Mouse (Mus musculus): Measurements from ENCODE around the gene Gcn1l1. TPM values are rescaled to one million over a fixed set of nuclear protein-coding genes. Genes with fewer than 3 reads are reported as not detected.

Gene Gcn1l1
- polyA plus RNA-seq, 1 experiment: 48.3 TPM

DNA sequence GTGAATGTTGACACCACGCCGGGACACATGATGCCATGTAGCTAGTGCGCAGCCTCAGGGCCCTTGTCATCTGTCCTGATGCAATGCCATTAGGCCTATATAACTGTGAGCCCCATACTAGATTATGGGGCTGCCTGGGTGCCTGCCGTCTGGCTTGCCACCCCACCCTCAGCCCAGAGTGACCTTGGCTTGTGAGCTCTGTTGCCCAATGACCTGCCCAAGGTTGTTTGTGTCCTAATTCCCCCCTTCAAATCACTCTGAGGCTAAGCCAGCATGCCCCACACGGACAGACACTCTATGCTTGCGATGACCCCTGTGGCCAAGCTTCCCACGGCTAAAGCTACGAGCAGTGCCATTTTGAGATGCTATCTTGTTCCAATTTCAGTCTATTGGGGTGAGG lies 84.6 kb downstream of the Gcn1l1 start:
- DNase-seq (ENCODE audit: low read depth in 1 of 2, low spot score in 2 of 2): no peak
- H3K4me1 ChIP-seq (ENCODE audit: control insufficient read depth, insufficient read depth, insufficient read length): peaks cover 4% of the 10 kb centered on the region; the same call in 1 of the 2 replicates
- TF ChIP-seq CTCF (IDR thresholded peaks at IDR 0.05; ENCODE audit: extremely low read depth, insufficient read depth, insufficient read length, insufficient replicate concordance) (no peak), POLR2A (IDR thresholded peaks at IDR 0.05; ENCODE audit: low read depth, low read length) (no peak)
- no peaks in the 10 kb centered on the region for H3K27me3 ChIP-seq (ENCODE audit: control insufficient read depth, insufficient read depth, low read length)
- WGBS: 92% methylated on average over 8 of the region's 8 CpGs
- H3K4me3 ChIP-seq (ENCODE audit: extremely low read depth, insufficient read depth, insufficient read length): no peak overlapping the region
- H3K36me3 ChIP-seq (ENCODE audit: control insufficient read depth, insufficient read depth, low read length): peaks cover 20% of the 10 kb centered on the region
- no peak overlapping the region for H3K27ac ChIP-seq (ENCODE audit: insufficient read depth, low read length)

DNA sequence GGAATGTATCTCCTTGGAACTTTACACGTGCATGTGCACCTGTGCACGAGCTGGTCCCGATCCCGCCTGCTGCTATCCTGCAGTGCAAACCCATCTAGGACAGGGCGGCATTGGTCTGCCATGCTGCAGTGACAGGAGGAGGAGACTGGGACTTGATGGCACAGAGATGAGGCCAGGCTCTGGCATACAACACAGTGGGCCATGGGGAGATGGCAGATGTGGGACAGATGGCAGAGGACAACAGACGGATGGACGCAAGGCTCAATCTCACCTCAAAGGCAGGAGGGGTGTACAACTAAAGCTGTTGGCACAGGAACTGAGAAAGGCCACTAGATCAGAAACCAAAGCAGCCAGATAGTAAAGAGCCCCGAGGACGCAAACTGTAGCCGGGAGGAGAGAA lies 85.8 kb downstream of the Gcn1l1 start:
- Histone ChIP-seq H3K27ac (ENCODE audit: insufficient read depth, low read length) (no peak overlapping the region), H3K4me3 (ENCODE audit: extremely low read depth, insufficient read depth, insufficient read length) (no peak overlapping the region), H3K27me3 (ENCODE audit: control insufficient read depth, insufficient read depth, low read length) (no peaks in the 10 kb centered on the region), H3K36me3 (ENCODE audit: control insufficient read depth, insufficient read depth, low read length) (peaks cover 10% of the 10 kb centered on the region), H3K4me1 (ENCODE audit: control insufficient read depth, insufficient read depth, insufficient read length) (peaks cover 4% of the 10 kb centered on the region; the same call in 1 of the 2 replicates)
- no peak for TF ChIP-seq POLR2A (IDR thresholded peaks at IDR 0.05; ENCODE audit: low read depth, low read length)
- no peak for TF ChIP-seq CTCF (IDR thresholded peaks at IDR 0.05; ENCODE audit: extremely low read depth, insufficient read depth, insufficient read length, insufficient replicate concordance)
- 95% methylated on average over 10 of the region's 10 CpGs for WGBS
- DNase-seq (ENCODE audit: low read depth in 1 of 2, low spot score in 2 of 2): no peak

DNA sequence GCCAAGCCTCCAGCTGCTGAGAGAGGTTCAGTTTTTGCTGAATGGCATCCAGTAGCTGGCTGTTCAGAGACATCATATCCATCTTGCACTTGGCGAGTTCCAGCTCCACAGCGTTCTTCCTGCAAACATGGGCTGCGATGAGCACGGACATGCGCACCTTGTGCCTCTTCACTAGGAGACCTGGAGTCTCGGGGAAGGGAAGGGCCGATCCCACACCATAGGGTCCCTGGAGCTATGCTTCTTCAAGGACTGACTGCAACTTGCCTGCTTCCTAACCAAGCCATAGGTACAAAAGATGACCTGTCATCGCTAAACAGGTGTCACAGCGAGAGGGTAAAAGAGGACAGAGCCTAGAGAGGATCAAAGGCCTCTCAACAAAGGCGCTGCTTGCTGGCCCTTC lies 86.8 kb downstream of the Gcn1l1 start:
- Histone ChIP-seq H3K36me3 (ENCODE audit: control insufficient read depth, insufficient read depth, low read length) (peaks cover 4% of the 10 kb centered on the region), H3K27ac (ENCODE audit: insufficient read depth, low read length) (no peak overlapping the region), H3K4me3 (ENCODE audit: extremely low read depth, insufficient read depth, insufficient read length) (no peak overlapping the region), H3K4me1 (ENCODE audit: control insufficient read depth, insufficient read depth, insufficient read length) (peaks cover 4% of the 10 kb centered on the region; the same call in 1 of the 2 replicates), H3K27me3 (ENCODE audit: control insufficient read depth, insufficient read depth, low read length) (no peaks in the 10 kb centered on the region)
- no peak for TF ChIP-seq POLR2A (IDR thresholded peaks at IDR 0.05; ENCODE audit: low read depth, low read length)
- TF ChIP-seq CTCF (IDR thresholded peaks at IDR 0.05; ENCODE audit: extremely low read depth, insufficient read depth, insufficient read length, insufficient replicate concordance): no peak
- WGBS: 92% methylated on average over 10 of the region's 10 CpGs
- DNase-seq (ENCODE audit: low read depth in 1 of 2, low spot score in 2 of 2): no peak

DNA sequence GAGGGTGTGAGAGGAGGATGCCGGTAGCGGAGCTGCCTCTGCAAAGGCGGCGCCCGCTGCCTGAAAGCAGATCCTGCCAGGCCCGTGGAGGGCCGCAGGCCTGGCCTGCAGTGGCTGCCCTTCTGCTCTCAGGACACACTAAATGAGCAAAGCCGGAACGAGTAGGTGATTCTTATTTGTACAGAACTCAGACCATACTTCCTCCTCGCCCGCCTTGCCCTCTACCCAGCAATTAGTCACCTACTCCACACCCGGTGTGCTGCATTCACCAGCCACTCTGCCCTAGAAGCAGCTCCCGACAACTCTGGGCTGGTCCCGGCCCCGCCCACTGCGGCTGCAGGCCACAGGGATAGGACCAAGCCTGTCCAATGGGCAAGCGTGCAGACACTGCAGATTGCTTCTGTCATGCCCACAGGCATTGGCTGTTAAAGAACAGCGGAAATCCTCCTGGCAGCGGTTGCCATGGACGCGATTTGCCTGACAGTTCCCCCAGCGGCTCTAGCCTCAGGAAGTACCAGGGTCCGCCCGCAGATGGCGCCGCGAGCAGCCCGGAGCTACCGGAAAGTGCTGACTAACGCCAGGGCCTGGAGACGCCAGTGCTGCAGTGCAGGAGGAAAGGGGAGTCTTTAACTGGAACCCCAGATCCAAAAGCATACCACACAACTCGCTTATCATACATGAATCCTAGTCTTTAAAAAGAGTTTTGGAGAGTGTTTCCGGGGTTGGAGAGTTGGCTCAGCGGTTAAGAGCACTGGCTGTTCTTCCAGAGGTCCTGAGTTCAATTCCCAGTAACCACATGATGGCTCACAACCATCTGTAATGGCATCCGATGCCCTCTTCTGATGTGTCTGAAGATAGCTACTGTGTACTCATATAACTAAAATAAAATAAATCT lies 87.9 kb downstream of the Gcn1l1 start:
- DNase-seq (ENCODE audit: low read depth in 1 of 2, low spot score in 2 of 2): peak; percentile 97 to 100
- TF ChIP-seq POLR2A (IDR thresholded peaks at IDR 0.05; ENCODE audit: low read depth, low read length): peak; percentile 83; the same call in 1 of the 2 replicates
- peak; percentile 91 for TF ChIP-seq CTCF (IDR thresholded peaks at IDR 0.05; ENCODE audit: extremely low read depth, insufficient read depth, insufficient read length, insufficient replicate concordance)
- Histone ChIP-seq H3K4me1 (ENCODE audit: control insufficient read depth, insufficient read depth, insufficient read length) (peaks cover 4% of the 10 kb centered on the region; the same call in 1 of the 2 replicates), H3K27me3 (ENCODE audit: control insufficient read depth, insufficient read depth, low read length) (no peaks in the 10 kb centered on the region), H3K36me3 (ENCODE audit: control insufficient read depth, insufficient read depth, low read length) (no peaks in the 10 kb centered on the region), H3K4me3 (ENCODE audit: extremely low read depth, insufficient read depth, insufficient read length) (peak overlapping the region; percentile 52), H3K27ac (ENCODE audit: insufficient read depth, low read length) (peak overlapping the region; percentile 56)
- 3% methylated on average over 35 of the region's 35 CpGs for WGBS

DNA sequence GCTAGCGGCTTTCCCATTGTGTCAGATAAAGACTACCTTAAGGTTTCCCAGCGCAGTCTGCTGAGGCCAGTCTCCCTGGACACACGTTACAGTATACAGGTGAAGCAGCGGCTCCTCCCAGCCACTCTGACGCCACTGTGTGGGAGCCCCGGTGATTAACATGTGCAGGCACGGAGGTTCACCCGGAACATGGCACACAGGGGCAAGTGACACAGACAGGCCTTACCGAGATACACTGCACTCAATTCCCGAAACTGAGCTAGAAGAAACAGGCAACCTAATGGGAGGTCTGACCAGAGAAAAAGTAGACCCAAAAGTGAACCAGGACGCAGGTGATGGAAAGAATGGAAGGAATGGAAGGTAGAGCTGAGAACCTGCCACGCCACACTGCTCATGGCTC lies 88.7 kb downstream of the Gcn1l1 start:
- TF ChIP-seq POLR2A (IDR thresholded peaks at IDR 0.05; ENCODE audit: low read depth, low read length): no peak
- no peak for TF ChIP-seq CTCF (IDR thresholded peaks at IDR 0.05; ENCODE audit: extremely low read depth, insufficient read depth, insufficient read length, insufficient replicate concordance)
- DNase-seq (ENCODE audit: low read depth in 1 of 2, low spot score in 2 of 2): no peak
- Histone ChIP-seq H3K4me1 (ENCODE audit: control insufficient read depth, insufficient read depth, insufficient read length) (peaks cover 4% of the 10 kb centered on the region; the same call in 1 of the 2 replicates), H3K36me3 (ENCODE audit: control insufficient read depth, insufficient read depth, low read length) (no peaks in the 10 kb centered on the region), H3K27me3 (ENCODE audit: control insufficient read depth, insufficient read depth, low read length) (no peaks in the 10 kb centered on the region), H3K27ac (ENCODE audit: insufficient read depth, low read length) (no peak overlapping the region), H3K4me3 (ENCODE audit: extremely low read depth, insufficient read depth, insufficient read length) (no peak overlapping the region)
- WGBS: 94% methylated on average over 12 of the region's 12 CpGs

DNA sequence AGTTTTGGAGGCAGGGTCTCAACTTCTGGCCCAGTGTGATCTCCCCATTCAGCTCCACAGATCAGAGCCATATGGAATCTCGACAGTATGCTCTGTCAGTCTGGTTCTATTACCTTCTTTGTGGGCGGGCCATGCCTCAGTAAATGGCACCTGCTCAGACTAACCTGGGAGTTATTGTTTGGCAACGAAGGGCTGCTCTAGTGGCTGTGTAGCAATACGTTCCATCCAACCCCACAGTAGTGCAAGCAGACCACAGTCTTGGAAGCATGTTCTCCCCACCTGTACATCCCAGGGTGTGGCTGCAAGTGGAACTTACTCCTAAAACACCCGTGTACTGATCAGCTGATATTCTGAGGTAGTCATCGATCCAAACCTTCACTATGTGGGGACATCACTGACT lies 91.6 kb downstream of the Gcn1l1 start:
- WGBS: 87% methylated on average over 6 of the region's 6 CpGs
- no peak for TF ChIP-seq CTCF (IDR thresholded peaks at IDR 0.05; ENCODE audit: extremely low read depth, insufficient read depth, insufficient read length, insufficient replicate concordance)
- TF ChIP-seq POLR2A (IDR thresholded peaks at IDR 0.05; ENCODE audit: low read depth, low read length): no peak
- DNase-seq (ENCODE audit: low read depth in 1 of 2, low spot score in 2 of 2): no peak

DNA sequence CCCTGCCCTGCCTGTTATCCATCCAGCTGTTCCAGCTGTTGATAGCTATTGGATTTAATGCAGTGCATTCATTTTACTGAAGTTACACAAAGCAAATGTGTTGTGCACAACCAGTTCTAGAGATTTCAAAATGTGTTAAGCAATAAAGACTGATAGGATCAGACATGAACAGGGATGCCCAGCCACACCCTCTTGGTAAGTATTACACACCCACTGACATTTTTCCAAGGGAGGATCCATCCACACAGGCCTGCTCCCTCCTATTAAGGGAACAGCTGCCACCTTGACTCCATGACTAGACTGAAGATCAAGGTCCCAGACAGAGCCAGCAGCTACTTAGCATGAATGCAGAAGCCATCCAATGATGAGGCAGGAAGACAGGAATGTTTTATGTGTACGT lies 92.2 kb downstream of the Gcn1l1 start:
- no peak for DNase-seq (ENCODE audit: low read depth in 1 of 2, low spot score in 2 of 2)
- Histone ChIP-seq H3K36me3 (ENCODE audit: control insufficient read depth, insufficient read depth, low read length) (no peaks in the 10 kb centered on the region), H3K4me3 (ENCODE audit: extremely low read depth, insufficient read depth, insufficient read length) (no peak overlapping the region), H3K27ac (ENCODE audit: insufficient read depth, low read length) (no peak overlapping the region), H3K4me1 (ENCODE audit: control insufficient read depth, insufficient read depth, insufficient read length) (peaks cover 4% of the 10 kb centered on the region; the same call in 1 of the 2 replicates), H3K27me3 (ENCODE audit: control insufficient read depth, insufficient read depth, low read length) (no peaks in the 10 kb centered on the region)
- 83% methylated on average over 1 of the region's 1 CpGs for WGBS
- TF ChIP-seq CTCF (IDR thresholded peaks at IDR 0.05; ENCODE audit: extremely low read depth, insufficient read depth, insufficient read length, insufficient replicate concordance) (no peak), POLR2A (IDR thresholded peaks at IDR 0.05; ENCODE audit: low read depth, low read length) (no peak)

More for the DNA sequence above, 91.6 kb downstream of the Gcn1l1 start:
- H3K4me1 ChIP-seq (ENCODE audit: control insufficient read depth, insufficient read depth, insufficient read length): peaks cover 4% of the 10 kb centered on the region; the same call in 1 of the 2 replicates
- H3K36me3 ChIP-seq (ENCODE audit: control insufficient read depth, insufficient read depth, low read length): no peaks in the 10 kb centered on the region
- H3K27ac ChIP-seq (ENCODE audit: insufficient read depth, low read length): no peak overlapping the region
- H3K27me3 ChIP-seq (ENCODE audit: control insufficient read depth, insufficient read depth, low read length): no peaks in the 10 kb centered on the region
- no peak overlapping the region for H3K4me3 ChIP-seq (ENCODE audit: extremely low read depth, insufficient read depth, insufficient read length)
